Mouse (Mus musculus) kidney, adult 2 months (tissue): Measurements from ENCODE around the gene Plcb1.

Experiments used
- CTCF ChIP-seq: fragments of 200-500 bp; conservative IDR thresholded peaks from 2 replicates; pipeline ENCODE4 v1.5.1; 2011; ENCODE audit warnings: low read depth, mild to moderate bottlenecking, control low read depth, low read length, moderate library complexity, mixed read lengths; ENCODE audit not compliant: insufficient read depth, insufficient read length
- POLR2A ChIP-seq: fragments of 200-500 bp; IDR thresholded peaks from one replicate; pipeline ENCODE4 v1.6.1; 2011; ENCODE audit warnings: low read depth, low read length, control low read depth

- no peak for TF ChIP-seq CTCF
- TF ChIP-seq POLR2A: no peak
Observed at GRCm38 (mm10) chr2:135411675-135412074, 625.8 kb downstream of the Plcb1 start.
